Mouse (Mus musculus) ES-Bruce4 (cell line): Measurements from ENCODE around the gene Fbxw11. TPM values are rescaled to one million over a fixed set of nuclear protein-coding genes. Genes with fewer than 3 reads are reported as not detected.

Experiments used
- H3K27ac ChIP-seq: 2 replicates; pipeline ENCODE4 v1.5.1; 2012; ENCODE audit warnings: low read length, inconsistent platforms; ENCODE audit not compliant: insufficient read depth
- H3K27me3 ChIP-seq: 2 replicates; pipeline ENCODE4 v1.6.1; 2012; ENCODE audit warnings: mild to moderate bottlenecking, low read length, inconsistent platforms; ENCODE audit not compliant: control insufficient read depth, poor library complexity, insufficient read depth, severe bottlenecking
- H3K36me3 ChIP-seq: 2 replicates; pipeline ENCODE4 v1.6.1; 2012; ENCODE audit warnings: inconsistent platforms, mild to moderate bottlenecking, low read length, moderate library complexity; ENCODE audit not compliant: control insufficient read depth, poor library complexity, insufficient read depth, severe bottlenecking
- H3K4me1 ChIP-seq: one replicate; pipeline ENCODE4 v1.8.1; 2011; ENCODE audit warnings: low read length; ENCODE audit not compliant: control insufficient read depth, insufficient read depth
- H3K4me3 ChIP-seq: 2 replicates; pipeline ENCODE4 v1.5.1; 2011; ENCODE audit warnings: low read depth, mild to moderate bottlenecking, low read length
- H3K9ac ChIP-seq: 2 replicates; pipeline ENCODE4 v1.6.1; 2012; ENCODE audit warnings: low read depth, mild to moderate bottlenecking, inconsistent platforms; ENCODE audit not compliant: poor library complexity, severe bottlenecking
- H3K9me3 ChIP-seq: replicated peaks from 2 replicates; pipeline ENCODE4 v1.6.1; 2012; ENCODE audit warnings: mild to moderate bottlenecking, low read length, inconsistent platforms; ENCODE audit not compliant: control insufficient read depth, poor library complexity, insufficient read depth, severe bottlenecking
- CTCF ChIP-seq: IDR thresholded peaks from one replicate; pipeline ENCODE4 v1.8.1; 2011; ENCODE audit warnings: low read depth, low read length
- EP300 ChIP-seq: IDR thresholded peaks from 2 replicates; pipeline ENCODE4 v1.6.1; 2011; ENCODE audit warnings: low read depth, low read length; ENCODE audit not compliant: insufficient read depth
- POLR2A ChIP-seq: IDR thresholded peaks from one replicate; pipeline ENCODE4 v1.8.1; 2011; ENCODE audit warnings: low read length; ENCODE audit not compliant: insufficient read depth
- polyA plus RNA-seq: library from polyadenylated mRNA; stranded (reverse); fragments of >200 nt; gene quantifications from 2 replicates; pipeline ENCODE4 v1.2.4, GENCODE M21; 2011; ENCODE audit warnings: low read depth; ENCODE audit not compliant: missing spikeins, insufficient read depth, insufficient read length

Gene Fbxw11
- polyA plus RNA-seq, 1 experiment = 59.6 TPM

GRCm38 (mm10) chr11:32636275-32636674 lies 6.2 kb upstream of the Fbxw11 start:
- no peaks in the 10 kb centered on the region for H3K27me3 ChIP-seq
- no peak overlapping the region for H3K9ac ChIP-seq
- no peak overlapping the region for H3K27ac ChIP-seq
- no peak overlapping the region for H3K4me3 ChIP-seq
- H3K4me1 ChIP-seq = no peaks in the 10 kb centered on the region
- H3K36me3 ChIP-seq = no peaks in the 10 kb centered on the region
- TF ChIP-seq CTCF (no peak), POLR2A (no peak), EP300 (no peak)
- 0 out of 2 replicates have a peak, but pooled peaks cover 3% of the 10 kb centered on the region for H3K9me3 ChIP-seq

- no peak overlapping the region for H3K4me3 ChIP-seq
- H3K9ac ChIP-seq = no peak overlapping the region
- no peaks in the 10 kb centered on the region for H3K36me3 ChIP-seq
- no peaks in the 10 kb centered on the region for H3K4me1 ChIP-seq
- TF ChIP-seq POLR2A (no peak), CTCF (no peak), EP300 (no peak)
- H3K9me3 ChIP-seq = 0 out of 2 replicates have a peak, but pooled peaks cover 3% of the 10 kb centered on the region
- H3K27ac ChIP-seq = no peak overlapping the region
- no peaks in the 10 kb centered on the region for H3K27me3 ChIP-seq
Observed at GRCm38 (mm10) chr11:32638521-32639255, 3.8 kb upstream of the Fbxw11 start.

GRCm38 (mm10) chr11:32640617-32641016 lies 1.9 kb upstream of the Fbxw11 start:
- Histone ChIP-seq H3K9me3 (0 out of 2 replicates have a peak, but pooled peaks cover 3% of the 10 kb centered on the region), H3K9ac (no peak overlapping the region), H3K36me3 (no peaks in the 10 kb centered on the region), H3K27me3 (no peaks in the 10 kb centered on the region), H3K27ac (no peak overlapping the region), H3K4me3 (no peak overlapping the region), H3K4me1 (no peaks in the 10 kb centered on the region)
- TF ChIP-seq EP300 = no peak
- TF ChIP-seq POLR2A = no peak
- TF ChIP-seq CTCF = no peak

- peak overlapping the region; percentile 95 for H3K4me3 ChIP-seq
- no peaks in the 10 kb centered on the region for H3K27me3 ChIP-seq
Observed at GRCm38 (mm10) chr11:32642899-32643886, 669 bp downstream of the Fbxw11 start.

GRCm38 (mm10) chr11:32644010-32644409 lies 1.5 kb downstream of the Fbxw11 start:
- TF ChIP-seq POLR2A = no peak
- no peak for TF ChIP-seq CTCF
- TF ChIP-seq EP300 = no peak
- Histone ChIP-seq H3K27me3 (no peaks in the 10 kb centered on the region), H3K9ac (peak overlapping the region; percentile 96), H3K4me3 (peak overlapping the region; percentile 95), H3K9me3 (0 out of 2 replicates have a peak, but pooled peaks cover 3% of the 10 kb centered on the region), H3K27ac (no peak overlapping the region), H3K36me3 (no peaks in the 10 kb centered on the region), H3K4me1 (no peaks in the 10 kb centered on the region)

More at GRCm38 (mm10) chr11:32642899-32643886, 669 bp downstream of the Fbxw11 start:
- peak overlapping the region; percentile 96 for H3K9ac ChIP-seq
- no peaks in the 10 kb centered on the region for H3K4me1 ChIP-seq
- TF ChIP-seq CTCF = no peak
- TF ChIP-seq EP300 = no peak
- TF ChIP-seq POLR2A = no peak
- 0 out of 2 replicates have a peak, but pooled peaks cover 3% of the 10 kb centered on the region for H3K9me3 ChIP-seq
- H3K36me3 ChIP-seq = no peaks in the 10 kb centered on the region
- peak overlapping the region; percentile 49 for H3K27ac ChIP-seq
